Mouse (Mus musculus): ENCODE data around the gene Apbb2.

DNA sequence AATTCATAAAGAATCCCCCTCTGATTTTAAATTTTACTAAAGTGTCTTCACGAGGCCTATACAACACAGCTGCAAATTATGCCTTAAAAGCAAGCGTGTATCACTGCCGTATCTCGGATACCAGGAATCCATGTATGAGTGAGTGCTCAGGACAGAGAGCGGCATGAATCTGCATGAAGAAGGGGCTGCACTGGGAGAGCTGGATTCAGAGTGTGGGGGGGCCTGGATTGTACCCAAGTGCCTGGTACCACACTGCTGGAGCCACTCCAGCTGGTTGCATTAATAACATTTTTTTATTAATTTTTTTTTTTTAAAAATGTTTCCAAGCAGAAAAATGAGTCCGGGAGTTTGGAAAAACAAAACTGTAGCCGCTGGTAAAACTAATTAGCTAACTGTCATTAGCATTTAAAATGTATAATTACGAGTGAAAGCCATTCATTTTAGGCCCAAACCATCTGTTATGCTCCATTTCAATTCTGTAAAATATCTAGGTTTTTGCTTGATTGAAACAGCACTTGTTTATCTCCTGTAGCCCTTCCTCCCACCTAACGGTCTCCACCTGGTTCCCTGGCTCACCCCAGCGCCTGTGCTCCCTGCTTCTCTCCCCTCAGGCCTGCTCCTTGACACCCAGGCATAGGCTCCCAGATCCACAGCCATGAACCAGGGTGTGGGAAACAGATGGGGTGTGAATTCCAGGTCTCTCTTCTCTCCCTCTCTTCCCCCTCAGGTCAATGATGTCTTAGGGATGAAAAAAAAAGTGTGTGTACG, 314.1 kb downstream of the Apbb2 start:
- TF ChIP-seq POLR2A (IDR thresholded peaks at IDR 0.05; ENCODE audit: low read depth, low read length) (no peak), CTCF (conservative IDR thresholded peaks at IDR 0.05; ENCODE audit: insufficient read depth, insufficient read length, low read depth, low read length) (no peak)

Data from kidney, adult 2 months (tissue).